Mouse (Mus musculus) cerebellum, adult 9-11 months (tissue): Measurements from ENCODE around the gene Lpin2.

ENCODE experiments used
- DNase-seq: peaks from one replicate; pipeline ENCODE4 v3.0.0; 2022

Gene Lpin2

DNA sequence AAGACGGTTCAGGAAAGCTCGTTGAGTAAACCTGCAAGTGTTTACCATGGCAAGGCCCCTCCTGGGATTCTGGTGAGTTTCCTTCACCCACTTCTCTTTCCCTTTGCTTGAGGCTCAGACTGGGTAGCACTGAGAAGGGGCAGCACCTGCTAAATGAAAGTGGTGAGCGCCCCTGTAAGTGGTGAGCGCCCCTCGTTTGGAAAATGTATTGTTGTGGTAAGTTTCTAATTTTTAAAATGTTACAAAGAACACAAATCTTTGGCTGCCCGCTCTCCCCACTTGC lies 22.4 kb downstream of the Lpin2 start:
- no peak for DNase-seq

DNA sequence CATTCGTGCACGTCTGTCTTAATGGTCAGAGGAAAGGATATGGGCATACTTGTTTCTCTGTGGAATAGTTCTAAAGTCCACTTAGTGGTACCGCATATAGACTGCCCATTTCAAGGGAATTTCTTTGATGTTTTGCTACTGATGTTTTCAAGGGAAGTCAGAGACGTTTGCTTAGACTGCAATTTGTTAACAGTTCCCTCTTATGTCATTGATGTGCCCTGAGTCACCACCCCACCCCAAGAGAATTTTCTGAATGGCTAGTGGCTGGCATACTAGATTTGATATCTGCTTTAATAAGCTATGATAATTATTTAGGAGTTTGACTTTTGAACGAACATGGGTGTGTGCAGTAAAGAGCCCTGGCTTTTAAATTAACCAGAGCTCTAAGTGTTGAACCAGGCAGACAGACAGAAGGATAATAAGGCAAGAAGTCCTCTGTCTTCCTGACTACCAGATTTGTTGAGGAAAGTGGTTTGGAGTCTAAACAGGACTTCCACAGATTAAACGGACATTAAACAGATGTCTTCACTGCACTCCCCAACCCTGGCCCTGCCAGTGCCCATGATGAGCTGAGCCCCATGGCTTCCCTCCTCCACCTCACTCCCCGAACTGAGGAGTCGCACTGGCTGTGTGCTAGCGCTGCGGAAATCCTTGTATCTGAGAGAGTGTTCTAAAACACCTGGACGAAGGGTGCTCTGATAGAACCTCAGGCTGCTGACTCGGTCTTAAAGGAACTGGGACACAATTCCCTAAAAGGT lies 24.0 kb downstream of the Lpin2 start:
- DNase-seq: no peak

DNA sequence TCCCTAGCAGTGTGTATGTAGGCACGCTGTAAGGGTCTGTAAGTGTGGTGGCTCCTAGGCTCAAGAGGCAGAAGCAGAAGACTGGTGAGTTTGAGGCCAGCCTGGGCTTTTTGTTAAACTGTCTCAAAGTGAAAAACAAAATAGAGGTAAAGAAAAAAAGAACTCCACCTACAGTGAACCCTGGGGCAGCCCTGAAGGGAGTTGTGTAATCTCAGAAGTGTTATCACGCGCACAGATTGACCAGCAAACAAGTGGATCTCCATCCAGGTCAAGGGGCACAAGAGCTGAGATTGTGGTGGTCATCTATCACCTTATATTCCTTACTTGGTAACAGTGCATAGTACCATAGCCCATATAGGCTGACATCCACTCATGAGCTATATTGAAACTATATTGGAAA lies 24.9 kb downstream of the Lpin2 start:
- no peak for DNase-seq

- no peak for DNase-seq
Measured at GRCm38 (mm10) chr17:71208376-71208775, 26.0 kb downstream of the Lpin2 start.

GRCm38 (mm10) chr17:71208921-71209320 lies 26.6 kb downstream of the Lpin2 start:
- no peak for DNase-seq

- DNase-seq: no peak
Measured at GRCm38 (mm10) chr17:71209936-71210335, 27.6 kb downstream of the Lpin2 start.

DNA sequence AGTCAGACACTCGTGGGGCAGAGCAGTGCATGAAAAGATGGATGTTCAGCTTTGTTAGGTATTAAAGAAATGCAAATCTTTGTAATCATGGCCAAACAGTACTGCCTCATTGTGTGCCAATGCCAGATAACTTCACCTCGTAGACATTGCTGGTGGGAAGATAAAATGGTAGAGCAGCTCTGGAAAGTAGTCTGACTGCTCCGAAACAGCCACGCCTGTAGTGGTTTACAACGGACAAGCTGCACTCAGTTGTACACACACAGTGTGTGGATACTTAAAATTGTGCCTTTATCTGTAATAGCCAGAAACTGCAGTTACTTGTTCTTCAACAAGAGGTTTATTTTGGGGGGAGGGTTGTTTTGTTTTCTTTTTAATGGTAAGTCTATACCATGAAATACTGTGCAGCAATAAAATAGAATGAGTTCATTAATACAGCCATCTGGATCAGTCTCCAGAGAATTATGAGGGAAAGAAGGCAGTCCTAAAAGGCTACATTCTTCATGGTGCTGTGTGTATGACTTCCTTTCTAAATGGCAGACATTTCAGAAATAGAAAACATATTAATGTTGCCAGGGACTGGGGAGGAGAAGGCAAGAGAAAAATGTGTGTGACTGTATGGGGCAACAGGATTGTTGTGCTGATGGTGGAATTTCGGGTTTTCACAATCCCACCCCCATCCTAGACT lies 29.7 kb downstream of the Lpin2 start:
- no peak for DNase-seq

GRCm38 (mm10) chr17:71213666-71214065 lies 31.3 kb downstream of the Lpin2 start:
- no peak for DNase-seq

- no peak for DNase-seq
Measured at GRCm38 (mm10) chr17:71214514-71215240, 32.3 kb downstream of the Lpin2 start.

DNA sequence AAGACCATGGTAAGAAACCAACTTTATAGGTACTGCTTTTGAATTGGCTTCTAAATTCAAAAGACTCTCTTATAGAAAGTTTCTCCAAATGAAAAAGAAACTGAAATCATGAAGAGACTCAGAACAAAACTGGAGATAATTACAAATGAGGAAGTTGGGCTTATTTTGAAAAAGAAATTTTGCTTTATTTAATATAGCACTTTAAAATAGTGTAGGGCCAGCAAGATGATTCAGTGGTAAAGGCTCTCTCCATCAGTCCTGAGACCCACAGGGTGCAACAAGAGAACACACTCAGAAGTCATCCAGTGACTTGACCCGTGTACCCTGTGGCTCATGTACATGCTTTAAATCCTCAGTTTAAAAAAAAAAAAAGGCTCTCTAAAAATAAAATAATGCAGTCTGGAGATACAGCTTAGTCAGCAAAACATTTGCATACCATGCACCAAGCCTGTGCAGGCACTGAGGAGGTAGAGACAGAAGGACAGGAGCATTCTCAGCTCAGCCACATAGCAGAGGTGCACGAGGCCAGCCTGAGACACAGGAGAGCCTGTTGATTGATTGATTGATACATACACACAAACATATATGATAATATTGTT lies 33.0 kb downstream of the Lpin2 start:
- no peak for DNase-seq

DNA sequence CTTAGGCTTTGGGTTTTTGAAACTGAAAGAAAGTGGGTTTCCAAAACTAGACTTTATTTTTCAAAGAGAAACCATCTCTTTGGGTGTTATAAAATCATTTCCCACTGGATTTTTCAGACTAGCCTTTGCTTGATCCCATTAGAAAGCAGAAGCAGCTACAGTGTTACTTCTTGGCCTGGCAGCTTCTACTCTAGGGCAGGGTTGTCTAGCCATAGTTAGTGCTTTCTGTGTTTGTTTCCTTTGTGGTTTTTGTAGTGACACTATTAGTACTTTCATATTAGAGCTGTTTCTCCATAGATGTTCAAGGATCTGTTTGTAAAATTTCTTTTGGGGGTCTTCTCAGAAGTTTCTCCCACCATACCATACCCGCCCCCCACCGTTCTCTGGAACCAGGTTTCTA lies 33.9 kb downstream of the Lpin2 start:
- DNase-seq: no peak

DNA sequence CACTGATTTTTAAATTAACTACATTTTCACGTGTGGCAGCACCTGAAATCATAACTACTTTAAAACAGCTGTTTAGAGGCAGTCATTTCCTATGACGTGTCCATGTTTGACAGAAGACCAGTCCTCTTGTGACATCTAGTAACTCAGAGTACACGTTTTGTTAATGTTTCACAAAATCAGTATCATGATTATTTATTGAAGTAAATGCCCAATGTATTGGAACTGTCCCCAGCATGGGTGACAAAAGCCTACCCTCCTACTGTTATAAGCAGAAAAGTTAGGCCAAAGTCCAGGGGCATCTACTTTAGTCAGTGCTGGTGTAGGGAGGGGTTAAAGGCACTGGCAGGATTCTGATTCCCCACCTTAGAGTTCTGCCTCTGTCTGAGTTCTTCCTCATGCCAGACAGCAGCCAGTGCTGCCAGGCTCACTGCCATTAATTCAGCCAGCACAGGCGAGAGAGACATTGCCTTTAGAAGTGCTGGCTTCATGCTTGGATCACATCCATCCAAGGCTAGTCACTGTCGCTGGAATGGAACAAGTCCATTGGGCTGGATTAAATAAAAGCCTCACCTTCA lies 34.8 kb downstream of the Lpin2 start:
- no peak for DNase-seq

DNA sequence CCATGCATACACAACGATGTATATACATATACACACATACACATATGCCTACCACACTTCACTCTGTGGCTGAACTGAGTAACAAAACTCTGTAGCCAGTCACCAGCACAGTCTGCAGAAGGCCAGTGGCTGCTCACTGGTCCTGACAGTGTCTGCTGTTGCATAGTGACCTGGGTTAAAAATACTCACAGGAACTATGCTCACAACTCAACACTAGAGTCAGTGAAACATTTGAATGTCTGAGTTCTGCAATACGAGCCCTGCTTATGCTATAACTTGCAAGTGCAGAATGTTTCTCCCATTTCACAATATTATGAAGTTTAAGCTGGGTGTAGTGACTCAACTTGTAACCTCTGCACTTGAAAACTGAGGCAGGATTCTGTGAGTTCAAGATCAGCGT lies 39.0 kb downstream of the Lpin2 start:
- DNase-seq: no peak

DNA sequence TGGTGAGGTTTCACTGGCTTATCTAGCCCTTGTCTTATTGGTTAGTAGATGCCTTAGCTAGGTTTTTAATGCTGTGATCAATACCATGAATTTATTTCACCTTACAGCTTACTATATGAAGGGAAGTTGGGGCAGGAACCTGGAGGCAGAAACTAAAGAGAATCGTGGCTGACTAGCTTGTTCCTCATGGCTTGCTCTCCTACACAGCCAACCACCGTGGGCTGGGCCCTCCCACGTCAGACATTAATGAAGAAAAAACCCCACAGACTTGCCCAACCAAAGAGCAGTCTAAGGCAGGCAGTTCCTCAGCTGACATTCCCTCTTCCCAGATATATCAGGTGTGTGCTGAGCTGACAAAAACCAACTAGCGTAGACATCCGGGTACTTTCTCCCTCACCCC lies 41.3 kb downstream of the Lpin2 start:
- no peak for DNase-seq

- DNase-seq: no peak
Measured at GRCm38 (mm10) chr17:71224521-71224920, 42.2 kb downstream of the Lpin2 start.

GRCm38 (mm10) chr17:71225091-71225490 lies 42.7 kb downstream of the Lpin2 start:
- DNase-seq: no peak

DNA sequence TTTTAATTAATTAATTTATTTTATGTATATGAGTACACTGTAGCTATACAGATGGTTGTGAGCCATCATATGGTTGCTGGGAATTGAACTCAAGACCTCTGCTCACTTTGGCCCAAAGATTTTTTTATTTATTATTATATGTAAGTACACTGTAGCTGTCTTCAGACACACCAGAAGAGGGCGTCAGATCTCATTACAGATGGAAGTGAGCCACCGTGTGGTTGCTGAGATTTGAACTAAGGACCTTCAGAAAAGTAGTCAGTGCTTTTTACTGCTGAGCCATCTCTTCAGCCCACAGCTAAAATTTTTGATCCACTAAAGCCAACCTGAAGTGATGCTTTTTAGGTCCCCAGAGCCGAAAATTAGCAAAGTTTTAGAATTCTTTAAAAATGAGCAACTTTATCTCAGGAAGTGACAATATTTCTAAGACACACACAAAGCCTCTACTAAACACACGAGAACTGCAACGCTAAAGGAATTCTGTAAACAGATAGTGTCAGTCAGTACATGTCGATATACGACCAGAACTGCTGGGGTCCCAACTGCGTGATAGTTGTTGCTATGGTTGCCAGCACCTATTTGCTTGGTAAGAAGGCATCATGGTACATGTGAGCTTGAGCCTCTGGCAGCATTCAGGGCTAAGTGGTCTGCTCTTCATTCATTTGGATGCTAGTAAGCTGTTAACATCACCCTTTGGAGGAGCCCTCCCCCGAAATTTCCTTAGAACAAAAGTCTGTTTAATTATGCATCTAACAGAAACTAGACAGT lies 45.0 kb downstream of the Lpin2 start:
- DNase-seq: no peak

GRCm38 (mm10) chr17:71228651-71229050 lies 46.3 kb downstream of the Lpin2 start:
- no peak for DNase-seq

DNA sequence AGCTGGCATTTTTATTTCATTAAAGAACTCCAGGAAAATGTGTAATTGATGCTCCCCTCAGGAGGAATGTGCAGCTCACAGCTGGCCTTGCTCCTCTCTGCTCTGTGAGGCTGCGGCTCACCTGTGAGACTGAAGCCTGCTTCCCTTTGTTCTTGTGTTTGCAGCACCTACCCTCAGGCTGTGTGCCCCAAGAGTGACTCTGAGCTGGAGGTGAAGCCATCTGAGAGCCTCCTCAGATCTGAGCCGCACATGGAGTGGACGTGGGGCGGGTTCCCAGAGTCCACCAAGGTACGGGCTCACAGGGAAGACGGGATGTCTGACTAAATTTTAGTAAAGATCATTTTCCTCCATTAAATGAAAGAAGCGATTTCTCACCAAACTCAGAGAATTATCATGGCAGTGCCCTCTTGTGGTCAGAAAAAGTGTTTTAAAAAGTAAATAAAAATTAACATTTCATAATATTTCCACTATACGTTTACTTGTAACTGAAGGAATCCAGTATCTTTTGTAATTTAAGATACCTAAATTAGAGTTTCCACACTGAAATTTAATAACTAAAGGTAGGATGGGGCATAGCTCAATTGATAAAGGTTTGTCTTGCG lies 47.8 kb downstream of the Lpin2 start:
- no peak for DNase-seq

DNA sequence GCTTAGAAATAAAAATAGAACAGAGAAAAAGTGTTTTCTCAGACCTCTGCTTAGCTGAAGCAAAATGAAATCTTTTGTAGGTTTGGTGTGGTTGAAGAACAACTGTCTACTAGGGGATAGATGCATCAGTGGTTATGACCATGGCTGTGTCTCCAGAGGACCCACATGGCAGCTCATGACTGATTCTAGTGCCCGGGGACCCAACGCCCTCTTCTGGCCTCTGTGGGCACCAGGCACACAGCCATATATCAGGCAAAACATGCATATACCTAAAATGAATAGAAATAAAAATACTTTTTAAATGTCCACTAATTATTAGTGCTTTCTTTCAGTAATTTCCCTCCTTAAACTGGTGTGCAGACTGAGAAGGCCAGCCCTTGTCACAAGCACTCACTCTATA lies 49.6 kb downstream of the Lpin2 start:
- no peak for DNase-seq

DNA sequence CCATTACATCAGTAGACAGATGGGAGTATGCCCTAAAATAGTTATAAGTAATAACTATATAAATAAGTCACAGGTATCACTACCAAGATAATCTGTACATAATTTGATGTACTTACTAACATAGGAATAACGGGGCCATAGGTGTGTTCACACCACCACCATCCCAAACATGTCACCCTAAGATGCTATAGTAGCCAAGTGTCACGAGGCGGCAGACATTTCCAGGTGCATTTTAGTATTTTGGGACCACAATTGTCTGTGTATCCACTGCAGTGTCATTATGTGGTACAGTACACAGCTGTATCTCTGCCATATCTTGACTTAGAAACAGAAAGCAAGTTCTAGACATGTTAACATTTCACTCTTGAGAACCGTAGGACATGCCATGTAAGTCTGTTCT lies 50.9 kb downstream of the Lpin2 start:
- DNase-seq: no peak

DNA sequence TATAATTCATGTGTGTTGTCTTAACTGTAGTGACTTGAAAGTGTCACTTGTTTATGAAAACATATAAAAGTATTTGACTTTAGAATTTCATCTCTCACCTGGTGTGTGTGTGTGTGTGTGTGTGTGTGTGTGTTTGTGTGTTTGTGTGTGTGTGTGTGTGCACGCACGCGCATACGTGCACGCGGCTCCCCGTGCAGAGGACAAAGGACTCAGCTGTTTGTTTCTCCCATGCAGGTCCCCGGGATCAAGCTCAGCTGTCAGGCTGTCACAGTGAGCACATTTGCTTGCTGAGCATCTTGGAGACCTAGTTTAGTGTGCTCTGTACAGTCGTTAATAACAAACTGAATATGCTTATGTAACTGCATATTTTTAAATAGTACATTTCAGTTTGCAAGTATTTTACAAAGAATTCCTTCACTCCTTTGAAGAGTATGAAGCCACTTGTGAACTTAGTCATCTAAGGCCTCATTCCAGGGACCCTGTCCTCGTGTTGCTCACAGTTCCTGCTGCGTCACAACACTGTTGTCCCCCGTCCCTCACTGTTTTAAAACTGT lies 51.8 kb downstream of the Lpin2 start:
- DNase-seq: no peak
